Mouse (Mus musculus): ENCODE measurements around the gene Calm2. TPM values are rescaled to one million over a fixed set of nuclear protein-coding genes. Genes with fewer than 3 reads are reported as not detected.

The Calm2 gene
- total and polyA plus RNA-seq, 3 experiments, result 126 to 321 (median 208) TPM

DNA sequence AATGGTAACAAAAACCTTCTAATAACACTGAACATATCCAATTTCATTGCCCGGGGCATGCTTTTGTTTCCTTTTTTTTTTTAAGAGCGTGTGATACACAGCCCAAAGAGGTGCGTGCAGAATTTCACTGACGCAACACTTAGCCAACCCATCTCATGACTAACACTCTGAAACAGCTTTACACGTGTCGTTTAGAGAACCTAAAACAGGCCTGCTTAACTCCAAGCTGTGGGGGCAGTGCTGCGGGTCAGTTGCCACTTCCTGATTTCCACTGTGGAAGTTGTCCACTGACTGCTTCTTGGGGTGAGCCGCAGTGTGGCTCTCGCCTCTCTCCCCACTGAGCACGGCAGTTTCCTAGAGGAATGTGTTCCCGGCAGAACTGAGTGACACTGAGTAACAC is 41.2 kb downstream of the Calm2 start:
- Histone ChIP-seq H3K9ac (ENCODE audit: control insufficient read depth, low read depth, low read length, poor library complexity, severe bottlenecking) (no peak overlapping the region), H3K79me2 (ENCODE audit: control insufficient read depth, insufficient read depth, low read length, poor library complexity) (no peaks in the 10 kb centered on the region), H3K27ac (ENCODE audit: control insufficient read depth, low read depth, low read length) (no peak overlapping the region), H3K27me3 (ENCODE audit: control insufficient read depth in 1 of 2, insufficient read depth in 2 of 2, low read length in 2 of 2) (no peaks in the 10 kb centered on the region), H3K4me3 (ENCODE audit: control insufficient read depth in 1 of 2, insufficient read depth in 1 of 2, low read depth in 2 of 2, low read length in 2 of 2) (no peak overlapping the region), H3K36me3 (ENCODE audit: control insufficient read depth in 1 of 2, insufficient read depth in 2 of 2, low read length in 2 of 2) (no peaks in the 10 kb centered on the region; a peak in 1 of 4 replicates), H3K9me3 (replicated peaks; ENCODE audit: insufficient read depth, low read length) (no peaks in the 10 kb centered on the region), H3K4me1 (ENCODE audit: control insufficient read depth in 1 of 2, insufficient read depth in 2 of 2, low read length in 2 of 2) (no peaks in the 10 kb centered on the region)
- no peak for TF ChIP-seq HCFC1 (IDR thresholded peaks at IDR 0.05; ENCODE audit: low read depth, low read length)
- TF ChIP-seq SIN3A (IDR thresholded peaks at IDR 0.05; ENCODE audit: low read length), result no peak
- no peak for TF ChIP-seq RAD21 (IDR thresholded peaks at IDR 0.05; ENCODE audit: low read depth, low read length)
- TF ChIP-seq MAZ (IDR thresholded peaks at IDR 0.05; ENCODE audit: low read depth, low read length), result no peak
- DNase-seq (ENCODE audit: low read depth, low spot score), result peak; percentile 26

DNA sequence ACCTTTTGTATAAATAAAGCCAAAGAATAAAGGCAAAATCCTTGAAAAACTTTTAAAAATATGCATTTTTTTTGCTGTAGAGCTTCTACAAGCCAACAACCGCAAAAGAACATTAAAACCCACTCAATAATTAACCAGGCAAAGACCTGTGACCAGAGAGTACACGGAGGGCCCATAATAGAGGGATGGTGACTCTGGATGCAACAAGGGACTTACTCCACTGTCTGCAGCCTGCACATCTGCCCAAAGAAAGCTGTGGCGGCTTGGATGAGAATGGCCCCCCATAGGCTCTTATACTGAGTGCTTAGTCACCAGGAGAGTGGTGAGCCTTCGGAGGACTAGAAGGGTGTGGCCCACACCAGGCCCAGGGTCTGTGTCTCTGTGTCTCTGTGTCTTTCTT is 43.3 kb downstream of the Calm2 start:
- no peak overlapping the region for H3K4me3 ChIP-seq (ENCODE audit: control insufficient read depth in 1 of 2, insufficient read depth in 1 of 2, low read depth in 2 of 2, low read length in 2 of 2)
- H3K4me1 ChIP-seq (ENCODE audit: control insufficient read depth in 1 of 2, insufficient read depth in 2 of 2, low read length in 2 of 2), result no peaks in the 10 kb centered on the region
- no peak overlapping the region for H3K9ac ChIP-seq (ENCODE audit: control insufficient read depth, low read depth, low read length, poor library complexity, severe bottlenecking)
- H3K79me2 ChIP-seq (ENCODE audit: control insufficient read depth, insufficient read depth, low read length, poor library complexity), result no peaks in the 10 kb centered on the region
- H3K36me3 ChIP-seq (ENCODE audit: control insufficient read depth in 1 of 2, insufficient read depth in 2 of 2, low read length in 2 of 2), result no peaks in the 10 kb centered on the region; a peak in 1 of 4 replicates
- TF ChIP-seq MXI1 (IDR thresholded peaks at IDR 0.05; ENCODE audit: low read depth, low read length), result no peak
- no peak for TF ChIP-seq CTCF (IDR thresholded peaks at IDR 0.05 in 2 of 3, conservative IDR thresholded peaks at IDR 0.05 in 1 of 3; ENCODE audit: control insufficient read depth in 1 of 3, insufficient read depth in 1 of 3, low read depth in 2 of 3, low read length in 3 of 3, poor library complexity in 1 of 3, severe bottlenecking in 1 of 3)
- TF ChIP-seq MAFK (IDR thresholded peaks at IDR 0.05; ENCODE audit: borderline replicate concordance, low read depth, low read length), result no peak
- H3K27me3 ChIP-seq (ENCODE audit: control insufficient read depth in 1 of 2, insufficient read depth in 2 of 2, low read length in 2 of 2), result no peaks in the 10 kb centered on the region
- DNase-seq (ENCODE audit: low read depth, low spot score), result no peak
- no peak overlapping the region for H3K27ac ChIP-seq (ENCODE audit: control insufficient read depth, low read depth, low read length)
- no peaks in the 10 kb centered on the region for H3K9me3 ChIP-seq (replicated peaks; ENCODE audit: insufficient read depth, low read length)

DNA sequence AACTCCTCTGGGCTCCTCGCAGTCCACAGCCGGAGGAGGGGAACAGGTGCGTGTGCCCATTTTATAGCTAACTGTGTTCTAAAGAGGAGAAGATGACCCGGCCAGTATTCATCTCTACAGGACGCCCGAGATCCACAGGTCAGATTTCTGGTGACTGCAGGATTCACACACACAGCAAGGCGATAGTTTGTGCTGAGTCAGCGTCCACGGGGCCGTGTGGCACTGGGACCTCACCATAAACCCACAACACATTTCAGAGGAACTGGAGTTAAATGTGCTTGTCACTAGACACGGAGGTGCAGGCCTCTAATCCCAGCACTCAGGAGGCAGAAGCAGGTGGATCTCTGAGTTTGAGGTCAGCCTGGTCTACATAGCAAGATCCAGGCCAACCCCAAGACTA is 44.3 kb downstream of the Calm2 start:
- TF ChIP-seq MAFK (IDR thresholded peaks at IDR 0.05; ENCODE audit: borderline replicate concordance, low read depth, low read length) (peak; percentile 52; the same call in 1 of the 2 replicates), HCFC1 (IDR thresholded peaks at IDR 0.05; ENCODE audit: low read depth, low read length) (no peak)
- Histone ChIP-seq H3K27ac (ENCODE audit: control insufficient read depth, low read depth, low read length) (no peak overlapping the region), H3K4me1 (ENCODE audit: control insufficient read depth in 1 of 2, insufficient read depth in 2 of 2, low read length in 2 of 2) (no peaks in the 10 kb centered on the region), H3K9me3 (replicated peaks; ENCODE audit: insufficient read depth, low read length) (no peaks in the 10 kb centered on the region), H3K79me2 (ENCODE audit: control insufficient read depth, insufficient read depth, low read length, poor library complexity) (no peaks in the 10 kb centered on the region), H3K9ac (ENCODE audit: control insufficient read depth, low read depth, low read length, poor library complexity, severe bottlenecking) (no peak overlapping the region), H3K36me3 (ENCODE audit: control insufficient read depth in 1 of 2, insufficient read depth in 2 of 2, low read length in 2 of 2) (no peaks in the 10 kb centered on the region; a peak in 1 of 4 replicates), H3K27me3 (ENCODE audit: control insufficient read depth in 1 of 2, insufficient read depth in 2 of 2, low read length in 2 of 2) (no peaks in the 10 kb centered on the region), H3K4me3 (ENCODE audit: control insufficient read depth in 1 of 2, insufficient read depth in 1 of 2, low read depth in 2 of 2, low read length in 2 of 2) (no peak overlapping the region)
- no peak for DNase-seq (ENCODE audit: low read depth, low spot score)

DNA sequence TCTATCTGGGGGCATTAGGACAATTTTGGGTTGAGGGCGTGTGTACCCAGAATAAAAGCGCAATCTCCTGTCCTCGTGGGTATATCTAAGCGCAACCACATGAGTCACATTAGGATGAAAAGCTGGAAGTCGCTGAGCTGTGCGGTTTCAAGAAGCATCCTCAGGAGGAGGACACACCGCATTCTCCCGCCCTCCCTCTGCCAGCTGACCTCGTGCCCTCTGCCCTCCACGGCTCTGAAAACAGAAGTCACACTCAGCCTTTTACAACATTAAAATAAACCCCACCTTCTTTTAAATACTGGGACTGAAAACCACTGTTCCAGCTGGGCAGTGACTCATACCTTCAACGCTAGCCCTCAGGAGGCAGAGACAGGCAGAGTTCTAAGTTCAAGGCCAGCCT is 49.6 kb downstream of the Calm2 start:
- H3K4me1 ChIP-seq (ENCODE audit: control insufficient read depth in 1 of 2, insufficient read depth in 2 of 2, low read length in 2 of 2), result peaks cover 8 to 18% of the 10 kb centered on the region in 2 experiments
- H3K27me3 ChIP-seq (ENCODE audit: control insufficient read depth in 1 of 2, insufficient read depth in 2 of 2, low read length in 2 of 2), result no peaks in the 10 kb centered on the region
- H3K9ac ChIP-seq (ENCODE audit: control insufficient read depth, low read depth, low read length, poor library complexity, severe bottlenecking), result no peak overlapping the region
- no peaks in the 10 kb centered on the region for H3K79me2 ChIP-seq (ENCODE audit: control insufficient read depth, insufficient read depth, low read length, poor library complexity)
- no peak overlapping the region for H3K27ac ChIP-seq (ENCODE audit: control insufficient read depth, low read depth, low read length)
- H3K9me3 ChIP-seq (replicated peaks; ENCODE audit: insufficient read depth, low read length), result no peaks in the 10 kb centered on the region
- H3K36me3 ChIP-seq (ENCODE audit: control insufficient read depth in 1 of 2, insufficient read depth in 2 of 2, low read length in 2 of 2), result peaks cover 0 to 7% of the 10 kb centered on the region in 2 experiments; a peak in 2 of 4 replicates
- DNase-seq (ENCODE audit: low read depth, low spot score), result no peak
- H3K4me3 ChIP-seq (ENCODE audit: control insufficient read depth in 1 of 2, insufficient read depth in 1 of 2, low read depth in 2 of 2, low read length in 2 of 2), result no peak overlapping the region
- TF ChIP-seq E2F4 (IDR thresholded peaks at IDR 0.05; ENCODE audit: borderline replicate concordance, low read depth, low read length) (no peak), NRF1 (IDR thresholded peaks at IDR 0.05; ENCODE audit: insufficient read depth, low read depth, low read length, poor library complexity, severe bottlenecking) (no peak), USF1 (IDR thresholded peaks at IDR 0.05; ENCODE audit: low read depth, low read length) (no peak), MAFK (IDR thresholded peaks at IDR 0.05; ENCODE audit: borderline replicate concordance, low read depth, low read length) (no peak), ETS1 (IDR thresholded peaks at IDR 0.05; ENCODE audit: low read depth, low read length) (no peak), TBP (IDR thresholded peaks at IDR 0.05; ENCODE audit: low read depth, low read length) (no peak), POLR2A (IDR thresholded peaks at IDR 0.05; ENCODE audit: control insufficient read depth in 1 of 2, insufficient read depth in 1 of 2, low read depth in 1 of 2, low read length in 2 of 2, poor library complexity in 1 of 2) (no peak), MAX (IDR thresholded peaks at IDR 0.05; ENCODE audit: low read length) (no peak), MXI1 (IDR thresholded peaks at IDR 0.05; ENCODE audit: low read depth, low read length) (no peak), USF2 (IDR thresholded peaks at IDR 0.05; ENCODE audit: borderline replicate concordance in 1 of 2, insufficient read depth in 1 of 2, low read depth in 1 of 2, low read length in 2 of 2) (no peak), MEF2A (IDR thresholded peaks at IDR 0.05; ENCODE audit: extremely low read depth, insufficient replicate concordance, low read depth, low read length, poor library complexity, severe bottlenecking) (no peak), GATA1 (IDR thresholded peaks at IDR 0.05; ENCODE audit: low read depth, low read length) (no peak), CHD1 (IDR thresholded peaks at IDR 0.05; ENCODE audit: low read depth, low read length) (no peak), POLR2AphosphoS2 (IDR thresholded peaks at IDR 0.05; ENCODE audit: low read length) (no peak), TCF12 (IDR thresholded peaks at IDR 0.05; ENCODE audit: low read depth, low read length) (no peak)

Data from MEL (cell line).